Mouse (Mus musculus) MN1 (cell line): Measurements from ENCODE around the gene Nfix.

Source experiments
- DNase-seq: peaks from one replicate; pipeline ENCODE4 v3.0.0-alpha.2; 2016; ENCODE audit warnings: low spot score

Gene Nfix

GRCm38 (mm10) chr8:84799999-84800831 is at the start of gene Nfix:
TSS of gene Nfix (minus strand) at chr8:84800344.
- peak; percentile 81 for DNase-seq

GRCm38 (mm10) chr8:84847684-84848435 is 47.7 kb upstream of the Nfix start:
- DNase-seq, result peak; percentile 39

DNA sequence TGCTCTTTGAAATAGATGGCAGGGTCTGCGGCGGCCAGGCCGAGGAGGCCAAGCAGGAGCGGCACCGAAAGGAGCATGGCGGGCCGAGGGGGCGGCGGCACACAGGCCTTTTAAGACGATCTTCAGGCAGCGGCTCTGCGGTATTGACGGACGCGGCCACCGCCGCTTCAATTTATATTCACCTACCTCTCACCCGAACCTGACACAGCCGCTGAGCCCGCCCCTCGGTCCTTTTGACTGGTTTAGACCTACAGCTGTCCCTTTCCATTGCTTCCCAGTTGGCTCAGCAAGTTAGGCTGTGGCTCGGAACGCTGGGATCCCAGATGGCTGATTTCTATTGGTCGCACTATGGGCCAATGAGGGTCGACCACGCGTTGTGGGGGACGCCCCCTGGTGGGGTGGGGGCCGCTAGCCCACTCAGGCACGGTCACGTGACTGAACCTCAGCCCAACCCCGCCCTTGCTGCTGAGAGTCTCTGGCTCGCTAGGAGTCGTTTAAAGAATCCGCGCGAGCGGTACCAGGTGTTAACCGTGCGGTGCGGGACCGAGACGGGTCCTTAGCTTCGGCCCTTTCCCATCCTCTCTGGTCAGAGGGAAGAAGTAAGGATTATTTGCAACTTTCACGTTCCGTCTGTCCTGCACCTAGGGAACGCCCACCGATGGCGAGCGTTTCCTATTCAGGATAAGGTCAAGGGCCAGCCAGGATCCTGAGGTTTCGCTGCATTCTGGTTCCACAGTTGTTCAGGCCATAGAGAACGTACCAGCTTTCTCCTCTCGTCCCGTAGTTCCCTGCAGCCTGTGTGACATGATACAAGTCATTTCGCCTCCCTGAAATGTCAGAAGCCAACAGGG is 46.8 kb upstream of the Nfix start, which contains the start of gene Calr:
Calr (minus strand) TSS at position 213 of the 851 bp plus-strand sequence.
- DNase-seq, result peak; percentile 100

- DNase-seq, result no peak
These were observed 46.1 kb upstream of the Nfix start for GRCm38 (mm10) chr8:84846094-84846721.

GRCm38 (mm10) chr8:84845355-84846093 is 45.4 kb upstream of the Nfix start:
- DNase-seq, result peak; percentile 85

- DNase-seq, result peak; percentile 48
These were observed 44.4 kb upstream of the Nfix start for GRCm38 (mm10) chr8:84844397-84845070.

DNA sequence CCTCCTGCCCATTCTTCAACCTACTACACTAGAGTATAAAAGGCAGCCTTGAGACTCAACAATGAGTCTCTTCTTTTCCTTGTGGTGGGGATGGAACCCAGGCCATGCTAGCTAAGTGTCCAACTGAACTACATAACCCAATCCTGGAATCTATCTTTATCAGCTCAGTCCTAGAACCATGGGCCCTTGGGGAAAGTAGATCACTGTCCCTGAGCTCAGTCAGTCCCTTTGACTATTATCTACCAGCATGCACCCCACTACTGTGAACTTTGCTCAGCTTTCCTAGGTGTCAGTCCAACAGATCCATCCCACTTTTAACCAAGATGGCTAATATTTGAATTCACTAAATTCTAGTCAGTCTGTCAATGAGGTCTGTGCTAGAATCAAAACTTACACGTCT is 41.4 kb upstream of the Nfix start:
- DNase-seq, result no peak

- DNase-seq, result peak; percentile 98
These were observed 40.3 kb upstream of the Nfix start, which contains the start of gene Rad23a for GRCm38 (mm10) chr8:84840248-84840999. TSS of gene Rad23a (minus strand) at chr8:84840665.

- no peak for DNase-seq
These were observed 39.7 kb upstream of the Nfix start for GRCm38 (mm10) chr8:84839875-84840247.

DNA sequence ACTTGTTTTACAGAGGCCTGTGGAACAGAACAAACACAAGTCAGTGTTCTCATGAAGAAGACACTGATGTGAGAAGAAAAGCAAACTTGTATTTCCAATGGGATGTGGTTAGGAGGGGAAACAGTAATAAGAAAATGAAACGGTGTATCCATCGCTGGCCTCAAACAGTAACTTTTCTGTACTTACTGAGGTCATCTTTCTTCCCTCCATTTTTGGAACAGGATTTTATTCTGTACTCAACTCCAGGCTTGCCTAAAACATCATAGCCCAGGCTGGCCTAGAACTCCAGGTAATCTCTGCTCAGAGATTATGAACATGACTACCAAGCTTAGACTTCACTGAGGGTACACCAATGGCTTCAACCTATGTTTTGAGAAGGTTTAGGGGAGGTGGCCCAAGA is 39.3 kb upstream of the Nfix start:
- DNase-seq, result no peak

GRCm38 (mm10) chr8:84838513-84838912 is 38.4 kb upstream of the Nfix start:
- no peak for DNase-seq

DNA sequence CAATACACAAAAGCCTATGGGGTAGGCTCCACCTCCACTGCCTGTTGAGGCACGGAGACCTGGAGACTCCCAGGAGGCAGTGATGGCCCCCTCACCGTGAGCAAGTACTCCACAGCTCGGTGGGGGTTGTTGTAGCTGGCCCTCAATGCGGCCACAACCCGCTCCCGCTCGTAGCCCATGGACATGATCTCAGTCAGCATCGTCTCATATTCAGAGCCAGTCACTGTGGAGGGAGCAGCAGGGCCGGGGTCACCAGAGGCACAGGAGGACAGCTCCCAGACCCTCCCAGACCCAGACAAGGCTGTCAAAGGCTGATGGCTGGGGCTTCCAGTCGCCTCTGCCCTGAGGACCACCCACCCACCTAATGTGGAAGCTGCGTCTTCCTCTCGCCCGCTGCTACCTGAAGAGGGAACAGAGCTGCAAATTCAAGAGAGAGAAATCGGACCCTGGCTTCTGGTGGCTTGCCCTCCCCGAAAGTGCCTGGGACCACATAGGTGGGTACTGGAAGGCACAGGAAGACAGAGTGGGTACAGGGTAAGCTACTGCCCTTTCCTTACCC is 37.8 kb upstream of the Nfix start:
- no peak for DNase-seq

DNA sequence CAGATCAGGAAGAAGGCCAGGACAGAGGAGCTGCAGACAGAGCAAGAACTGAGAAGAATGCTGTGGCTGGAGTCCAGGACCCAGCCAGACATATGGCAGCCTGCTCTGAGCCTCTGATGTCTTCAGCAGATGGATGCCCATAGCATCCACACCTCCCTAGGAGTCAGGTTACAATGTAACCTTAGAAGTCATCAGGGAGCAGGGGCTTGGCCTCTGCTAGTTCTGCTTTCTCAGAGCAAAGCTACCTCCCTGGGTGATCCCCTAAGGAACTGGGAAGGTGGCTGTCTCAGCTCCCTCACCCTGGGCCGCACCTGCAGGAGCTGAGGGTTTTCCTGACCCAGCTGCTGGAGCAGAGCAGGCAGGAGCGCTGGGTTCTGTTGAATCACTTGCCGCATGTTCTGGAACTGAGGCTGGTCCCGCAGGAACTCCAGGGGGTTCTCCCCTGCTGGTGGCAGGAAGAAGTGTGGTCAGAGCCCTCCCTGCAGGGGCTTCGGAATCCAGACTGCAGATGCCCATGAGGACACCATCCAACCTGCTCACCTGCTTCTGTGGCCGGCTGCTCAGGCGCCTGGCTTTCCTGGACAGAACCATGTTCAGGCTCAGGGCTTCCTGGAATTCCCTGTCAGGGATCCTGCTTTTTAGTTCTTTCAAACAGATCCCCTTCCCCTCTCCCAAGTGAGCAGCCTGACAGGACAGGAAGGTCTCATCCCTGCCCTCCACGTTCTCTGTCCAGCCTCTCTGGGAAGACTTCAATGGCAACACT is 37.2 kb upstream of the Nfix start:
- peak; percentile 71 for DNase-seq

DNA sequence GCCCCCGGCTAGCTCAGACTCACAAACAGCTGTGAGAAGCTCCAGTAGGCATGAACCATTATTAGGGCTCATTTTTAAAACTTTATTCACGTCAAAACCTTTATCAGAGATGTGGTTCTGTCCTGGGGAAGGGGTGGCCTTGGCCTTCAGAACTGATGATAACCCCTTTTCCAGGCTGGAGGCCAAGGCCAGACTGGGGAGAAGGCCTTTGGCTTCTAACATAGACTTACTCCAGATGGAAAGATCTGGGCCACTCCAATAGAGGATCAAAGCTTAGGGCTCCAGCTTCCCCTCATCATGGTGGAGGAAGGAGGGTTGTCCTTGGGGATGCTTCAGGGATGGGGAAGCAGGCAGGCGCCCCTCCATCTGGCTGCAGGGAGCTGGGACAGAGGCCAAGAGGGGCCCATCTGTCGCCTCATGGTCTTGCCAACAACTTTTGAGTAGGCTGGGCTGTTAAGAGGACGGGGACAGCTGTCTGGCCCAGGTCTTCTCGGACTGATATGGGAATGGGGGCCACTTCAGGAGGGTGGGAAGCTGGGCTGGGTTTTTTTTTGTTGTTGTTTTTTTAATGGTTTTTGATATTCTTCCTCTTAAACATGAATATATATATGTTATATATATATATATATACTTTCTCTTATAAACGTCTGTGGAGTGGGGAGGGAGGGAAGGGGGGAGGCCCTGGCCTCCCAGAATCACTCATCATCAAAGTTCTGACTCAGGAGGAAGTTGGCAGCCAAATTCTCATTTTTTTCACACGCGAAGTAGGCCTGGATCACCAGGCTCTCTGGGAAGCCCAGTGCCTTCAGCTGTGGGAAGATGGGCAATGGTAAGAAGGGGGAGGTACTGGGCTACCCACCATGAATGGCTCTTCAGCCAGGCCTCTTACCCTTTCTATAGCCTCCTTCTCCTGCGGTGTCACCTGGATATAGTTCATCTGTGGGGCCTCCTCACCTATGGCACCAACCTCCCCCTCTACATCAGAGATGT is 35.0 kb upstream of the Nfix start:
- DNase-seq, result peak; percentile 79

- no peak for DNase-seq
These were observed 34.1 kb upstream of the Nfix start for GRCm38 (mm10) chr8:84834002-84834865.
